Mouse (Mus musculus) thymus, adult 2 months (tissue): ENCODE measurements at regions not wholly inside any gene's neighbourhood (a gene's known extent, or its start where the extent isn't known, plus 50 kb on each side); places are given as distances from the start of the nearest gene placed in this dataset.

Experiments
- CTCF ChIP-seq: fragments of 200-500 bp; IDR thresholded peaks from 2 replicates; pipeline ENCODE4 v1.5.1; 2012; ENCODE audit warnings: mild to moderate bottlenecking, control low read depth, low read length, moderate library complexity, borderline replicate concordance; ENCODE audit not compliant: control insufficient read depth, poor library complexity, insufficient read depth; ENCODE audit errors: extremely low read depth
- POLR2A ChIP-seq: fragments of 200-500 bp; IDR thresholded peaks from 2 replicates; pipeline ENCODE4 v1.6.1; 2012; ENCODE audit warnings: mild to moderate bottlenecking, low read length, control low read depth, moderate library complexity; ENCODE audit not compliant: control insufficient read depth, poor library complexity, insufficient read depth; ENCODE audit errors: extremely low read depth

DNA sequence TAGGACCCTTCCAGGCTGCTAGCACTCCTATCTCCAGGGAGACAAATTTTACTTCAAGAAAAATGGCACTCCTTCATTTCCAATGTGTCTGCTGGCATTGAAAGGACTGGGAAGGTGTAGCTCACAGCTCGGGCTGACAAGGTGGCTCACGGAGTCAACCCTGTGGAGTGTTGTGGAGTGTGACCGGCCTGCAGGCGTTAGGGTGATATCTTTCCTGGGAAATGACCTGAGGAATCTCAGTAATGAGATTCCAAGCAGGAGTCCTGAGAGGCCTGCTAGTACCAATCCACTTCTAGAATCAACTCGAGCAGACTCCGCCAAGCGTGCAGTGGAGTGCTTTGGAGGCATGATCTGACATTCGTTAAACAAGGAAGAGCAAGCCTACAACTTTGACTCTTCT is 328.6 kb downstream of the Icos start:
- no peak for TF ChIP-seq CTCF
- TF ChIP-seq POLR2A, result no peak
